Mouse (Mus musculus): ENCODE measurements at regions not wholly inside any gene's neighbourhood (a gene's known extent, or its start where the extent isn't known, plus 50 kb on each side); places are given as distances from the start of the nearest gene placed in this dataset.

DNA sequence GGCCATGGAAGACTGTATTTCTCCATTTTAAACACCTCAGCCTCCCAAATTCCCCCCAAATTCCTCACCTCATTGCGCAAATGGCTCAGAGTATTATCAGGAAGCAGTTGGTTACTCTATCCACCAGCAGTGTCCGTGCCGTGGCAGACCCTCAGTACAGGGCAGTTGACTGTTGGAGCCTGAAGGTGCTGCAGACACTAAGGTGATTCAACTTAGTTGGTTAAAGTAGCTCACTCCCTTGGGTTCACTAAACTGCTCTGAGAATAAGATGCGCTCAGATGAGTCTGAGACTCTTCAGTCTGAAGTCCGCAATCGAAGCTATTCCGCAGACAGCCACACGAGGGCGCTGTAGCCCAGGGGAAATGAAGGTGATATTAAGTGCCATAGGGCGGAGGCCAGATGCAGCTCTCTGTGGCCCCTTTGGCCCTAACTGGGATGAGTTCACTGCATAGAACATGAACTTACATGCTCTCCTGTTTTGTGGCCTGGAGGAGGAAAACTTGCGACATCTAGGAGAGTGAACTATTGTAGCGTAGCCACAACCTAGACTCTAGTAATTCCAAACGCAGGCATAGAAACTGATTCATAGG is 62.9 kb downstream of the Amer3 start:
- peak in 1 of 2 experiments; percentile 3 for DNase-seq (ENCODE audit: low spot score in 2 of 2)

DNA sequence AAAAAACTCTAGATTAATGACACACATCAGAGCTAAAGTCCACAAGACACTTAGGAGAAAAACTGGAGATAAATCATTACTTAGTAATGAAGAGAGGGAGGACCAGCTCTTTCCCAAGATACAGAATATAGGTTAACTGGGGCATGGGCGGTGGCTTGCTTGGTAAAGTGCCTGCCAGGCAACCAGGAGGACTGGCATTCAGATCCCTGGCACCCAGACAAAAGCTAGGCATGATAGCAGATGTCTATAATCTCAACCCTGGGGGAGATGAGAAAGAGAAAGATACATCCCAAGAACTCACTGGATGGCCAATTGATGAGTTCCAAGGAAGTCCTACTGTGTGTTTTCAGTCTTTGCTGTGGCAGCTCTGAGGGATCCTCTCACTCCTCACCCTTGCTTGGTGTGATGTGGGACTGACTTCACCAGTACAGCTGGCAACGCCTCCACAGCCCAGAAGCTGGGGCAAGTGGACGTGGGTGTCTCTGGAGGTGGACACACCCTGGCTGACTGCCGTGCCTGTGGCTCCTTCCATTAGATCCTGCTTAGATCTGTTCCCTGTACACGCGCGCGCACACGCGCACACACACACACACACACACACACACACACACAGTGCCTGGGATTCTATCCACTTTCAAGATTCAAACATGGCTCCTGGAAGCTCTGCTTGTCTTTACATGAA is 74.6 kb downstream of the Amer3 start:
- DNase-seq (ENCODE audit: low spot score in 2 of 2) = no peak

DNA sequence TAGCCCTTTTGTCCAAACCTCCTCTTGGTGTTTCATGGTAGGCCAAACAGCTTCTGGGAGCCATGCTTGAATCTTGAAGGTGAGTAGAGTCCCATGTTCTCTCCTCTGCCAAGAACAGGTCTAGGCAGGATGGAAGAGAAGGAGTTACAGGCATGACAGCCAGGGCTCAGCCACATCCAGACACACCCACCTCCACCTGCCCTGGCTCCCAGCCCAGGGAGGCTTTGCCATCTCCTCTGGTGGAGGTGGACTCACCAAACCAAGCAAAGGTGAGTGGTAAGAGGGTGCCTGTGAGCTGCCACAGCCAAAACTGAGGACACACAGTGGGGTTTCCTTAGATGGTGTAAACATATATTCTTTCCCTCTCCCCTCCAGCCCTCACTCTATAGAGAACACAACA is 78.0 kb downstream of the Amer3 start:
- DNase-seq (ENCODE audit: low spot score in 2 of 2) = no peak

DNA sequence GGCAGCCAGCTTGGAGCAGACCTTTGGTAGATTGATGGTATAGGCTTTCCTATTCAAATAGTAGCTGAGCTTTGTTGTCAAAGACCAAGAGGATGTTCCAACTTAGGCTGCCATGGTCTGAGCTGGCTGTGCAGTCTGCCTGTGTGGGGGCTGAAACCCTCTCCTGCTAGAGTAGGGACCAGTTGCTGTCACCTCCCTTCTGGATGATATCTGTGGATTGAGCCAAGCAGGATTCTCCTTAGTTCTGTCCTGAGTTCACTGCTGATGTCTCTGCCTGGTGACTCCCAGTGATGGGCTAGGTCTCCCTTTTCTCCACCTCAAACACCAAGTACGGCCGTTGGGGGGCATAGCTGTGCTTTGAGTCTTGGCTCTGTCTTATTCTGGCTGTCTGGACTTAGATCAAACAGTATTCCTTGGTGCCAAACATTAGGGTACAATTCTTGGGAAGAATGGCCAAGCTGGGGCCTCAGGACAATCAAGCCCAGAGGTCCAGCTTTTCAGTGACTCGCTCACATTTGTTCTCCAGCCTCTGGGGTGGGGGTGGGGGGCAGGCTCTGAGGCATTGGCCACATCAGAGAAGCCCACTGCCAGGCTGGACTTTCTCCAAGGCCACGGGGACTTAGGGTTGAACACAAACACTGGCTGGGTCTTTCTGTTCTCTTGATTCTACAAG is 84.6 kb downstream of the Amer3 start:
- no peak for DNase-seq (ENCODE audit: low spot score in 2 of 2)

DNA sequence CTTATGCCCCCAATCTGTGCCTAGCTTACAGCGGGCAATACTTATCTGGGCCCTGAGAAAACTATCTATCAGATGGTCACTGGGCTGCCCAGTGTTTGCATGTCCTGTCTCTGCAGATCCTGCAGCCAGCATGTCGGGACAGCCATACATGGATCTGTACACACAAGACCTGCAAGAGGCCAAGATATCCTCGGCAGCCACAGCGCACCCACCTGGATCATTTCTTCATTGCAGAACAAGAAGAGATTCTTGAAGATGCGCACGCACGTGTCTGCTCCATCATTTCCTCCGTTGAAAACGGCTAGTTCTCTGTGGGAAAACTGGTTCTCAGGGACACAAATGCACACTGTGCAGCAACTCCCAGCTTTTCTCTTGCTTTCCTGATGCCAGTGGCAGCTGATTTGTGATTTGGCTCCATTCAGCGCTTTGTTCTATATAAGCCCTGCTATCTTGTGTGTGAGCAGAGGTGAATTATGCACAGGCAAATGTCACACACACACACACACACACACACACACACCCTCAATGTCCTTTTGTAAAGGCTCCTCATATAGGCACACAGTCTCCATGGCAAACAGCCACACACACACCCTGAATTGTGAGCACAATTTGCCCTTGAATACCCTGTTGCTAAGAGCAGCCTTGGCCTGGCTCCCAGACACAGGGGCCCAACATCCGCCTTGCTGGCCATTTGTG is 85.5 kb downstream of the Amer3 start:
- DNase-seq (ENCODE audit: low spot score in 2 of 2) = no peak

DNA sequence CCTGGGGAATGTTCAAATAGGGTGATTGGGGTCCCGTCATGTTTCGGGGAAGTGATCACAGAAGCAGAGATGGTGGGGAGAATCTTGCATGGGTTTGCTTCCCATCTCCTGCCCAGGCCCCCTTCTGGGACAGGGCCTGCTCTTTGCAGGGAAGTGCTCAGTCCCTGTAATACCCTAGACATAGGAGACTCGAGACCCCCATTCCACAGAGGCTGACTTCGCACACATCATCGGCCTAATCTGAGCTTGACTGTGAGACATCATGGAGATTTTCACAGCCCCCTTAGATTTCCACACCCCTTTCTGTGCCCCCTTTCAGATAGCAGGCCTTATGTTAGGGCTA is 86.0 kb downstream of the Amer3 start:
- no peak for DNase-seq (ENCODE audit: low spot score in 2 of 2)

DNA sequence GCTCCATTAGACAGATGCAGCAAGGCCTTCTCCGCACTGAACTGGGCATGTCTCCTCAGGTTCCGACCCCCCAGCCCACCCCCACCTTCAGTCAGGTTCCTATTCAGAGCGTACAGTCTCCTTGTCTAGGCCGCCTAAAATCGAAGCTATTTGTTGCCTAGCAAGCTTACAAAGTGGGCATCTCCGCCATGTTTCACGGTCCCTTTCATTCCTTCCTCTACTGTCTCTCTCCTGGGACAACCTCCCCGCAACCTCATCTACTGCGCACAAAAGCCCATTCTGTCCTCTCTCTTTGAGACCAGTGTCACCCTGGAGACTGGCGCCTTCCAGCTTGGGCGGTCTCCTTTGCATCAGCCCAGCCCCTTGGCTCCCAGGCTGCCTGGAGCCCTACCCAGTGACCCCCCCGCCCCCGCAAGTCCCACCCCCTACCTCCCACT is 86.8 kb downstream of the Amer3 start:
- no peak for DNase-seq (ENCODE audit: low spot score in 2 of 2)

DNA sequence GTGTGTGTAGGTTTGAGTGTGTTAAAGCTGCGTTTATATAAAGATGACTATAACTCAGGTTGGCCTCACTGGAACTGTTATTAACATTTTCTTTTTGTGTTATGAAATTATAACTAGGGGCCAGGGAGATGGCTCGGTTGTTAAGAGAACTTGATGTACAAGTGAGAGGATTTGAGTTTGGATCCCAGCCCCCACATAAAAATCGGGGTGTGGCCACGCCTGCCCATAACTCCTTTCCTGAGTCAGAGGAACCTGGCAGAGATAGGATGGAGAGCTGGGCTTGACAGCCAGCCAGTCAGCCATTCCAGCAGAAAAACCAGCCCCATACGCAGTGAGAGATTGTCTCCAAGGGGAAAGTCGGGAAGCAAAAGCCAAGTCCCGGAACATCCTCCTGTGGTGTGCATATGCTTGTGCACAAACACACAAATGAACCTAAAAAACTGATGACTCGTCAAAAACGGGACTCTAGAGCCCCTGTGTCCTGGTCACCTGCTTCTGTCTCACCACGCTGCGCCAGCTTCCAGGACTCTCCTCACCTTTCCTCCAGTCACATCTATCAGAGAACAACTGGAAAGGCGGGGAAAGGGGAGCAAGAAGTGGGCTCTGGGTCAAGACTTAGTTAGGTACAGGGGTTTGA is 97.8 kb downstream of the Amer3 start:
- DNase-seq (ENCODE audit: low spot score in 2 of 2) = no peak

DNA sequence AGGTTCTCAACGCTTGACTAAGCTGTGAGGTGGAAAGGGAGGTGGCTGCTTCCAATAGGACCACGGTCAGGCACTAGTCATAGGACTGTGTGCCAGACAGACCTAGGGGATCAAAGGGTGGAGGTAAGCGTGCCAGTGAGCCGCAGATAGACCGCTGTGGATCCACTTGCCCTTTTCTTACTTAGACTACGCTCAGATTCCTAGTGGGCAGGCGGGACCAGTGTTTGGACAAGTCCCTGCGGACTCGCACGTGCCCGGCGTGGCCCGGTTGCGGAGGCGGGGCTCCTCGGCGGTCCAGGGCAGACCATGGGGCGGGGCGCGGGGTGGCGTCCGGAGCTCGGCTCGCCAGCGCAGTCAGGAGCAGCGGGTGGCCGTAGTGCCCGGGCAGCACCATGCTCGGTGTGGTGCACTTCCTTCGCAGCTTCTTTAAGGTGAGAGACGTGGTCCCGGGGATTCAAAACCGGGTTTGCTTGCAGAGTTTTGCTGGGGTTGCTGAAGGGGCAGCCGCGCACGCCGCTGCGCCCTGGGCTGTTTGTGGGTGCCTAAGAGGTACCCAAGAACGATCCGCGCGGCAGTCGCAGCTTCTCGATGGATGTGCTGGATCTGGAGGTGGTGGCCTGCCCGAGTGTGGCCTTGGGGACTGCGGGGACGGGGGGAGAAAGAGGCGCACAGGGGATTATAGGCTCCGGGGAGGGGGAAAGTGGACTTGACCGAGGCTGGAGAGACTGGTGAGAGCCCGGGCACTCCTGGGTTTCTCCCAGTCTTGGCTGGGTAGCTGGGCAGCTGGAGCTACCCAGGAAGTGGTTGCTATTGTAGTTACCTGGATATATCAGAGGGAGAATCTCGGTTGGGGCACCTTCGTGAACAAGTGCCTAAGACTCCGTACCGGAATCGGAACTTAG is 98.6 kb downstream of the Amer3 start:
- DNase-seq (ENCODE audit: low spot score in 2 of 2) = no peak

DNA sequence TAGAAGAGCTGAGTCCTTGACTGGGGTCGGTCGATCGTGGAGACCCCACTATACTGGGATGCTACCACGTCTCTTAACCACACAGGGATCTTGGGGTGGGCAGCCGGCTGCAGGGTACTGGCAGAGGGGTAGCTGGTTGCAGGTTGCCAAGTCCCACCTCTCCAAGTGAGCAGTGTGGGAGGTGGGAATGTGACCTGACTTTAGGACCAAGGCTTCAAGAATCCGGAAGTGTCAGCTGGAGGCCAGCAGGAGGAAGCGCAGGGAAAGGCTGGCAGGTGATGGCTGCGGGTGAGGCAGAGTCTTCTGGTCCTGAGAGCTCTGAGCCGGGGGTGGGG is 99.2 kb downstream of the Amer3 start:
- no peak for DNase-seq (ENCODE audit: low spot score in 2 of 2)

DNA sequence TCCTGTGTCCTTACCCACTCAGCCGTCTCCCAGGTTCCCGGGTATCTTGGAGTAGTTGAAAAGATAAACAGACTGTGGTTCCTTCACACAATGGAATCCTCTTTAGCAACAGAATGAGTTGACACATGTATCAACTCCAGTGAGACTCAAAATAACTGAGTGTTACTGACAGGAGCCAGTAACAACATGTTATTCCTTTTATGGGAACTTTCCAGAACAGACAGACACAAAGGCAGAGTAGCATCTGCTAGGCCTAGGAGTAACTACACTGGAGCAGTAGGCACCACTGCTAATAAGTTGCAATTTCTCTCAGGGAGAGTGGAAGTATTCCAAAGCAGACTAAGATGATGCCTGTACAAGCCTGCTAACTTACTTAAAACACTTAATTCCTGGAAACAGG is 107.1 kb downstream of the Amer3 start:
- DNase-seq (ENCODE audit: low spot score in 2 of 2) = no peak

DNA sequence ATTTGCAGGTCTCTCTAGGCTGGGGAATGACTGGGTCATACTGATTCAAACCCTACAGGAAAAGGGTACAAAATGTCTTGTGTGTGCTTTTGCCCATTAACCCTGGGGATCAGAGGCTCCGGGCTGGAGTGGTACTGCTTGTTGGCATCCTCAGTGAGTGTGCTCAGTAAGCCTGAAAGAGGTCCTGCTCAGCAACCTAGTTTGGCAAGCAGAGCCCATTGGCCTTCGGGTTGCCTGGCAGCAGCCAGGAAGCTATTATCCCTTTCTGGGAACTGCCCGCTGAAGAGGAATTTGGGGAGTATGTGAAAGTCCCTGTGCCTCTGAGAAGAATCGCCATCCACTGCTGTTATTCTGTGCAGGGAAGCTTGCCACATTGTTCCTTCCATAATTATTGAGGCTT is 117.1 kb downstream of the Amer3 start:
- DNase-seq (ENCODE audit: low spot score in 2 of 2) = no peak

DNA sequence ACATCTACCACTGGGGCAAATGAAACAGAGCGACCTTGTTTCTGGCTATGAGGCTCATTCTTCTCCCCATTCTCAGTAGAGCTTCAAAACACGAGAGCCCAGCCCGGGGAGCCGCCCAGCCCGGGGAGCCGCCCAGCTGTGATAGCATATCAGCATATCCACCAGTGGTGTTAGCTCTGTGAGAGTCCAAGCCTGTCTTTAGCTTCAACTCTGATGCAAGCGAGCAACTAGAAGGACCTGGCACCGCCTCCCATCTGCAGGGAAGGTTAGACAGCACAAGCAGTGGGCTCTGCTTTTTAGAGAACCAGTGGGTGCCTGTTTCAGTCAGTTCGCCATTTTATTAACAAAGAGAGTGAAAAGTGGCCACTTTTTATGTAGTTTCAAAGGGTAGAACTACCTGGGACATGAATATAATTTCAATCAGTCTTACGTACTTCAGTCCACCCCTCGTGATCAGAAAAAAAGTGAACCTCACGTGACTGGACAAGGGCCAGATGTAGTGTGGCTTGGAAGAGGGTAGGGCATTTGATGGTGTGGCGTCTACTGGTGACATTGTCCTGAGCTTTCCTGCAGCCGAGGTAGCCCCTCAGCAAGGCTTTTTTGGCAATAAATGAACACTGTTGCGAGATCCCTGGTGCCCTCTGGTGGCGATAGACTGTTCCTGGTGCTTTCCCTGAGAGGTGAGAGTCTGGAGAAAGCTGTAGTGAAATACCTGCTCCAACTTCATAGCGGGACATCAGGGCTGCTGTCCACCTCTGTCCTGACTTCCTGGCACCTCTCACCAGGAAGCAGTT is 121.0 kb downstream of the Amer3 start:
- no peak for DNase-seq (ENCODE audit: low spot score in 2 of 2)

DNA sequence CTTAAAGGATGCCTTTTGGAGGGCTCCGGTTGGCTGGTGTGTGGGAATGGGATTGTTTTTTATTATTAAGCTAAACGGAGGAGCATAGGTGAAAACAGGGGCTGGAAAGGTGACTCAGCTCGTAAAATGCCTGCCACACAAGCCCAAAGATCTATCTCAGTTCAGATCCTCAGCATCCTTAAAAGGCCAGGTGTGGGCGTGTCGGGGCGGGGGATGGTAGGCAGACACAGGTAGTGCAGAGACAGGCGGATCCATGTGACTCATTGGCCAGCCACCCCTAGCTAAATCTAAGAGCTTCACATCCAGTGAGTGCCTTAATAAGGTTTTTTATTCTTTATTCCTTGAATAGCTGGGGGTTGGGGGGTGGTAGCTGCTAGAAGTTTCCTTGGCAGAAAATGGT is 122.0 kb downstream of the Amer3 start:
- no peak for DNase-seq (ENCODE audit: low spot score in 2 of 2)

DNA sequence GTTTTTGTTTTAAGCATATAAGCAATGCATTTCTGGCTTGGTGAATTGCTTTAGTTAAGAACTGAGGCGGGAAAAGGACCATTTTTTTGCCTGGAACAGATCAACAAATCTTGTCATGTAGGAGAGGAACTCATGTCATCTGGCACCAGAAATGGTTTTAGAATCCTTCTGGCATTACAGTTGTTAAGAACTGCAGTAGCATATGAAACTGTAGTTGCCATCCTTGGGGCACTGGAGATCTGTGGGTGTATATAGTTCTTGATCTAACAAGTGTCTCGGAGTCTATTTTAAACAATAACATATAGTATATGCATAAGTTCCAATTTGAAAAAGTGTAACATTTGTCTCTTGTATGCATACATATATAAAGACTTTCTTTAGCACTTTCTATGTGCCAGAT is 129.6 kb downstream of the Amer3 start:
- DNase-seq (ENCODE audit: low spot score in 2 of 2) = no peak

DNA sequence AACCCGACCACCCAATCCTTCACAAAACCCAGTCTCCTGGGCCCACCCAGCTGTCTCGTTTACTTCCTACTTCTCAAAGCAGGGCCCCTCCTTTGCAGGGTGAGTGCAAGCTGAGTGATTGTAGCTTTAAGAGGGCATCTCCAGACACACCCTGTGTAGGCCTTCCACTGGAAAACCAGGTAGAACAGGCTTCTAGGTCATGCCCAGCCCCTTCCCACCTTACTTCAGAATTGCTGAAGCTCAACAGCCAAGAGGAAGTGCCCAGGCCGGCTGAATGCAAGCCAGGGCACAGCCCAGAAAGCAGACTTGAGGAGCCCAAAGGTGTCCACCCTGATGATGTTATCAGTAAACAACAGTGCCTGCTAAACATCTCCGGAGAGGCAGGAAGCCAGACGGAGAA is 120.2 kb downstream of the Fam168b start:
- no peak for DNase-seq (ENCODE audit: low spot score in 2 of 2)

DNA sequence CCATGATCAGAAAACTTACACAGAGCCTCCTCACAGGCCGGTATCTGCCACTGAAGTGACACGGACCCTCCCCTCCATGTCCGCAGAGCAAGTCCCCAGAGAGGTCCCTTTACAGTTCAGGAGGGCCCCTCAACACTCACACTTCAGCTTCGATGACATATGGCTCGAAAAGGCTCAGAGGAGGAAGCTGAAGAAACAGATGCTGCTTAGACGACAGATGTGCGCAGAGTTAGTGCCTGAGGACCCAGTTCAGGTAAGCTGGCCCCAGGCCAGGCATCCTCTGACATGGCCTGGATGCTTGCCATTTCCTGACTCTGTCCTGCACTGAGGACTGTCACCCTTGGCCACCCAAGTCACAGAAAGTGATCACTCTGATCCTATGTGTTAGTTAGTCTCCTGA is 110.7 kb downstream of the Fam168b start:
- DNase-seq (ENCODE audit: low spot score in 2 of 2) = no peak

DNA sequence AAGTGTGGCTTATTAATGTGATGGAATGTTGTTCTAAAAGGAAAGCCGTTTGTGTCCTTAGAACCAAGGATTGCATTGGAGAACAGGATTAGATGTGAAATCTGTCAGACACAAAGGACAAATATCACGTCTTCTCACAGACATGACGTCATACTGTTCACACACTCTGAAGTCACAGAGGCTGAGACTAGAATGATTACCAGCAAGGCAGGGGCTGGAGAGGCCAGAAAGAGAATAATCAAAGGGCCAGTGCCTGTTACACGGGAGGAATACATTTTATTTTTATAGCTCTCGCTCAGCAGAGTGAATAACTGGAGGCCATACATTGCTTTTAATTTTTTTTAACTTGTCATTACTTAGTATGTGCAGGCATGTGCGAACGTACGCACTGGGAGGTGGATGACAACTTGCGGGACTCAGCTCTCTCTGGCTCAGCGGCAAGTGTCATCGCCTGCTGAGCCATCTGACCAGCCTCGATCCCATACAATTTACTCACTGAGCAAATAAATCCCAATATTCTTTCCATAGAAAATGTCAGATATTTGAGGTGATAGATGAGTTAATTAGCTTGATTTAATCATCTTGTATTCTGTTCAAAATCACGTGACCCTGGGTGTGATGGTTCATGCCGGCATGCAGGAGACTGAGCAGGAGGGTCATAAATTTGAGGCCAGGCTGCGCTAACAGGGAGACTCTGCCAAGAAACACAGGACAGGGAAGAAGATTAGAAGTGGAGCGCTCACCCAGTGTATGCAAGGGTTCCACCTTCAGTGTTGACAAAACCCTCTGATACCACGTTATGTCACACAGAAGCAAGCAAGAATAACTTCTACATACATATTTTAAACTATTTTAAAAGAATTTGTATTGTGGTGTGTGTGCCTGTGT is 109.6 kb downstream of the Fam168b start:
- no peak for DNase-seq (ENCODE audit: low spot score in 2 of 2)

DNA sequence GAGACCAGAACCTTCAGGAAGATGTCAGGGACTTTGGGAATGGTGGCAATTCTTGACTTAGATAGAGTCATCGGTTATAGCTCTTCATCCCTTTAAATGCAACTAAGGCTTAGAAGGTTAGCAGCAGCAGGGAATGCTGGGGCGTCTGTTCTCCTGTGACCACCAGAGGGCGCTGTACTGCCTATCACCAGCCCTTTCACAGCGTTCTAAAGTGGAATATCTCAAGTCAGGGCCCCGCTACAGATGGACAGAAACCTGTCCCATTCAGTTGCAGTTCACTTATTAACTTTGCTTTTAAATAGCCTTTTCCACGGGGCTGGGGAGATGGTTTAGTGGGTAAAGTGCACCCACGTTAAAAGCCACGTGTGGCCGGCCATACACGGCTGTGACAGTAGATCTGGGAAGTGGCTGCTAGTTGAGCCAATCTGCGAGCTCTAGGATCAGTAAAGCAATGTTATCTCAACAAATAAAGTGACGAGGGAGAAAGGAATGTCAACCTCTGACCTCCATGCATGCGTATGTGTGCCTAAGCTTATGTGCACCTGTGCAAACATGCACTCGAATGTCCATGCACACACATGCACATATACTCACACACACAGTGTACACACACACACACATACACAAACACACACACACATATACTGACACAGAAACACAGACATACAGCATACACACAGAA is 104.3 kb downstream of the Fam168b start:
- peak; percentile 5 to 22 for DNase-seq (ENCODE audit: low spot score in 2 of 2)
